Mouse (Mus musculus) stomach, embryonic 14.5 days (tissue): ENCODE data around the gene Dapk1. TPM values are rescaled to one million over a fixed set of nuclear protein-coding genes. Genes with fewer than 3 reads are reported as not detected.

Experiments
- ATAC-seq: fragments of 200-750 bp; cut with Nextera tagmentation; 2 replicates; pipeline ENCODE4 v1.8.0; 2017; ENCODE audit warnings: low read depth, moderate TSS enrichment; ENCODE audit not compliant: insufficient number of reproducible peaks, insufficient read depth, low FRiP score
- H3K27ac ChIP-seq: fragments of 300-500 bp; sonication (generic); 2 replicates; pipeline ENCODE4 v1.5.1; 2014; ENCODE audit warnings: mild to moderate bottlenecking, low read length, moderate library complexity, mixed read lengths
- H3K27me3 ChIP-seq: fragments of 300-500 bp; sonication (generic); 2 replicates; pipeline ENCODE4 v1.6.1; 2014; ENCODE audit warnings: low read length, control low read depth, mixed read lengths; ENCODE audit not compliant: control insufficient read depth, insufficient read depth
- H3K36me3 ChIP-seq: fragments of 300-500 bp; sonication (generic); 2 replicates; pipeline ENCODE4 v1.6.1; 2014; ENCODE audit warnings: mild to moderate bottlenecking, control low read depth, low read length, moderate library complexity, mixed read lengths; ENCODE audit not compliant: control insufficient read depth, insufficient read depth
- H3K4me1 ChIP-seq: fragments of 300-500 bp; sonication (generic); 2 replicates; pipeline ENCODE4 v1.6.1; 2014; ENCODE audit warnings: low read length, control low read depth, mixed read lengths; ENCODE audit not compliant: control insufficient read depth, insufficient read depth
- H3K4me2 ChIP-seq: fragments of 300-500 bp; sonication (generic); replicated peaks from 2 replicates; pipeline ENCODE4 v1.6.1; 2014; ENCODE audit warnings: low read depth, low read length, control low read depth
- H3K4me3 ChIP-seq: fragments of 300-500 bp; sonication (generic); 2 replicates; pipeline ENCODE4 v1.5.1; 2014; ENCODE audit warnings: low read depth, low read length, control low read depth
- H3K9ac ChIP-seq: fragments of 300-500 bp; sonication (generic); replicated peaks from 2 replicates; pipeline ENCODE4 v1.6.1; 2014; ENCODE audit warnings: low read depth, mild to moderate bottlenecking, control low read depth, low read length, moderate library complexity, mixed read lengths
- H3K9me3 ChIP-seq: fragments of 300-500 bp; sonication (generic); 2 replicates; pipeline ENCODE4 v1.6.1; 2016; ENCODE audit warnings: low read depth, low read length, control low read depth; ENCODE audit not compliant: control insufficient read depth
- WGBS: fragments of 180-500 bp; shearing (Covaris S2); extraction: QIAGEN DNeasy Blood & Tissue Kit; methylation state at CpG from one replicate; pipeline ENCODE4 v1.1.7; 2014; 5-methylcytosine and 5-hydroxymethylcytosine counted together
- polyA plus RNA-seq: library from polyadenylated mRNA; unstranded; fragments of >200 nt; fragmentation: Nextera tagmentation; extraction: Ambion mirVana; gene quantifications from 2 replicates; pipeline ENCODE4 v1.2.1, GENCODE M21; 2014

Gene Dapk1
- polyA plus RNA-seq, 1 experiment from 2014 or later, result 21.6 TPM

GRCm38 (mm10) chr13:60640420-60640819, 38.7 kb downstream of the Dapk1 start:
- H3K9ac ChIP-seq, result no peak overlapping the region
- no peak overlapping the region for H3K27ac ChIP-seq
- ATAC-seq, result no peak
- H3K27me3 ChIP-seq, result no peaks in the 10 kb centered on the region
- H3K4me3 ChIP-seq, result no peak overlapping the region
- H3K36me3 ChIP-seq, result no peaks in the 10 kb centered on the region
- no peak overlapping the region for H3K4me2 ChIP-seq
- 94% methylated on average over 7 of the region's 7 CpGs for WGBS
- H3K4me1 ChIP-seq, result no peaks in the 10 kb centered on the region
- no peaks in the 10 kb centered on the region for H3K9me3 ChIP-seq

DNA sequence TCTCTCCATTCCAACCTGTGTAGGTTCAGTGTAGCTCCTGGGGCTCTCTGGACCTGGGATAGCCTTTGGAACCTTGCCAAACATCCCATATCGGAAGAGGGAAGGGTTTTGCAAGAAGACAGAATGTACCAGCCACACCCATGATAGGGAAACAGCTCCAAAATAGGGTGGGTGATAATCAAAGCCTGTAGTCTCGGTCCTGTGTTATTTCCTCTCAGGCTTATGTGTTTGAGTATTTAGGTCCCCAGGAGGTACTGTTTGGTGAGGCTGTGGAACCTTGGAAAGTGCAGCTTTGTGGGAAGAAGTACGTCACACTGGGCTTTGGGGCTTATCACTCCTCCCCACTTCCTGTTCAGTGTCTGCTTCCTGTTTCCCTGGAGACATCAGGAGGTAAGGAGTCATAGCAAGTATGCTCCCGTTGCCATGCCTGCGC, 42.7 kb downstream of the Dapk1 start:
- H3K4me1 ChIP-seq, result no peaks in the 10 kb centered on the region
- ATAC-seq, result no peak
- no peak overlapping the region for H3K4me2 ChIP-seq
- 69% methylated on average over 5 of the region's 5 CpGs for WGBS
- no peaks in the 10 kb centered on the region for H3K27me3 ChIP-seq
- H3K36me3 ChIP-seq, result no peaks in the 10 kb centered on the region
- H3K4me3 ChIP-seq, result no peak overlapping the region
- H3K9me3 ChIP-seq, result no peaks in the 10 kb centered on the region
- H3K9ac ChIP-seq, result no peak overlapping the region
- no peak overlapping the region for H3K27ac ChIP-seq

DNA sequence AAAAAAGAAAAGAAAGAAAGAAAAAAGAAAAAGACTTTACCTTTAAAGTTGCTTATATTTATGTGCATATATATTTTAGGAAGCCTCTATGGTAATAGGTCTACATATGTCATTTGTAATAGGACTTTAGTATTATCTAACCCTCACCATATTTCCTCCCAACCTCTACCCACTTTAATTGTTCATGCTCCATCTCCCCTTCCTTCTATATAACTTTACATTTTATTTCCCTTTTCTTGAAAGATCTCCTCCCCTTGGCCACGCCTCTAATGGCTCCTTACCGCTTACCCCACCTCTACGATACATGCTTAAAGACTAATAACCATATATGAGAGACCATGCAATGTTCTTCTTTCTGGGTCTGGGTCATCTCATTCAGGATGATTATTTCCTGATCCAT, 45.0 kb downstream of the Dapk1 start:
- Histone ChIP-seq H3K9me3 (no peaks in the 10 kb centered on the region), H3K4me1 (no peaks in the 10 kb centered on the region), H3K4me3 (no peak overlapping the region), H3K27me3 (no peaks in the 10 kb centered on the region), H3K4me2 (no peak overlapping the region), H3K9ac (no peak overlapping the region), H3K36me3 (no peaks in the 10 kb centered on the region), H3K27ac (no peak overlapping the region)
- 94% methylated on average over 3 of the region's 3 CpGs for WGBS
- ATAC-seq, result no peak

DNA sequence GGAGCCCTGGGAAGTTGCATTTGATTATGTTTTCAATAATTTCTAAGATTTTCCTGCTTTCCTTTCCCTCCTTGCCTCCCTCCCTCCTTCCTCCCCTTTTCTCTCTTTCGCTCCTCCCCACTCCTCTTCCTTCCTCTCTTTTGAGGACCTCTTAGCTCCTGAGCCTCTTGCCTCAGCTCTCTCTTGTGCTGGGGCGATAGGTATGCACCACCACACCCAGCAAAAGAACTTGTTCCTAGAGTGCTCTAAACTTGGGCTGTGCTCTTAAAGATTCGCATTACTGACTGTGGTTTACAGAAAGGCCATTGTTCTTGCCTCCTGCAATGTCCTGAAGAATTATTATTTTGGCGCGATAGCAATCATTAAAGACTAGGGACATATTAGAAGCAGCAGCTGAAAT, 46.6 kb downstream of the Dapk1 start:
- no peaks in the 10 kb centered on the region for H3K9me3 ChIP-seq
- H3K36me3 ChIP-seq, result no peaks in the 10 kb centered on the region
- no peaks in the 10 kb centered on the region for H3K4me1 ChIP-seq
- no peak for ATAC-seq
- H3K4me3 ChIP-seq, result no peak overlapping the region
- H3K27ac ChIP-seq, result no peak overlapping the region
- 92% methylated on average over 5 of the region's 5 CpGs for WGBS
- H3K27me3 ChIP-seq, result no peaks in the 10 kb centered on the region
- H3K4me2 ChIP-seq, result no peak overlapping the region
- no peak overlapping the region for H3K9ac ChIP-seq

DNA sequence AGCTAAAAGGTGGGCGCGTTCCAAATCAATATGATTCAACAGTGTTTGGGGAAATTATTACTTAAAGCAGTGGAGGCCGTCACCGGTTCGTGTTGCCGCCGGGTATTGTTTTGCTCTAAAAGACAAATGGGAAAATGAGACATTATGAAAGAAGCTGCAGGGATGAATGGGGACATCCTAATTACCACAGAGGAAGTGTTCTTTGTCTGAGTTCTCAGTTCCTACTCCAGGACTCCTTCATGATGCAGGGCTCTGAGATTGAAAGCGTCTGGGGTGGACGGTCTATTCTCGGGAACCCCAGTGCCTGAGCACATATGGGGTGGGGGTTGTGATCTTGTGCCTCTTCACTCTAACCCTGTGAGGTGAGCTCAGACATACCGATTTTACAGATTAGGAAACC, 48.3 kb downstream of the Dapk1 start:
- Histone ChIP-seq H3K4me1 (no peaks in the 10 kb centered on the region), H3K27ac (no peak overlapping the region), H3K9me3 (no peaks in the 10 kb centered on the region), H3K4me2 (no peak overlapping the region), H3K27me3 (no peaks in the 10 kb centered on the region), H3K4me3 (no peak overlapping the region), H3K36me3 (no peaks in the 10 kb centered on the region), H3K9ac (no peak overlapping the region)
- WGBS, result 85% methylated on average over 11 of the region's 11 CpGs
- ATAC-seq, result no peak

GRCm38 (mm10) chr13:60654017-60654565, 52.3 kb downstream of the Dapk1 start:
- H3K4me2 ChIP-seq, result no peak overlapping the region
- ATAC-seq, result no peak
- no peak overlapping the region for H3K9ac ChIP-seq
- no peak overlapping the region for H3K27ac ChIP-seq
- no peaks in the 10 kb centered on the region for H3K36me3 ChIP-seq
- WGBS, result 77% methylated on average over 2 of the region's 2 CpGs
- H3K27me3 ChIP-seq, result no peaks in the 10 kb centered on the region
- H3K9me3 ChIP-seq, result no peaks in the 10 kb centered on the region
- H3K4me3 ChIP-seq, result no peak overlapping the region
- no peaks in the 10 kb centered on the region for H3K4me1 ChIP-seq

GRCm38 (mm10) chr13:60655246-60655645, 53.5 kb downstream of the Dapk1 start:
- WGBS, result 90% methylated on average over 3 of the region's 3 CpGs
- Histone ChIP-seq H3K9me3 (no peaks in the 10 kb centered on the region), H3K4me1 (no peaks in the 10 kb centered on the region), H3K9ac (no peak overlapping the region), H3K4me3 (no peak overlapping the region), H3K36me3 (no peaks in the 10 kb centered on the region), H3K4me2 (no peak overlapping the region), H3K27me3 (no peaks in the 10 kb centered on the region), H3K27ac (no peak overlapping the region)
- ATAC-seq, result no peak

DNA sequence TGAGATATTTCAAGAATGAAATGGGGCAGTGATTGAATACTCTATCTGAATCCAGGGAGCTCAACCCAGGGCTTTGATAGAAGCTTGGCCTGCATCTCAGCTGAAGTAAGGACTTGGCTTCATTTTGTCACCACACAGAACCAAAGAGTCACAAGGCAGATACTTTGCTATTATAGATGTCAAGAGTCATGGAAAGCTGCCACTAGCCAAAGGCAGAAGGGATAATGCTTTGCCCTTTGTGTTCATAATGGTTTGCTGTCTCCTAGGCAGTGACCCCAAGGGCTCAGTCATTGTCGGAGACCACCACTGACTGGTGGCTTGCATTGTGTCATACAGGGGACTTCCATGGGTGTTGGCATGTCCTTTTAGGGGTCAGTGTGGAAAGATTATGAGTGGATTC, 57.9 kb downstream of the Dapk1 start:
- no peaks in the 10 kb centered on the region for H3K9me3 ChIP-seq
- H3K36me3 ChIP-seq, result no peaks in the 10 kb centered on the region
- H3K4me2 ChIP-seq, result no peak overlapping the region
- H3K27me3 ChIP-seq, result no peaks in the 10 kb centered on the region
- ATAC-seq, result no peak
- no peak overlapping the region for H3K4me3 ChIP-seq
- H3K4me1 ChIP-seq, result no peaks in the 10 kb centered on the region
- WGBS, result 80% methylated on average over 1 of the region's 1 CpGs
- H3K27ac ChIP-seq, result no peak overlapping the region
- H3K9ac ChIP-seq, result no peak overlapping the region

DNA sequence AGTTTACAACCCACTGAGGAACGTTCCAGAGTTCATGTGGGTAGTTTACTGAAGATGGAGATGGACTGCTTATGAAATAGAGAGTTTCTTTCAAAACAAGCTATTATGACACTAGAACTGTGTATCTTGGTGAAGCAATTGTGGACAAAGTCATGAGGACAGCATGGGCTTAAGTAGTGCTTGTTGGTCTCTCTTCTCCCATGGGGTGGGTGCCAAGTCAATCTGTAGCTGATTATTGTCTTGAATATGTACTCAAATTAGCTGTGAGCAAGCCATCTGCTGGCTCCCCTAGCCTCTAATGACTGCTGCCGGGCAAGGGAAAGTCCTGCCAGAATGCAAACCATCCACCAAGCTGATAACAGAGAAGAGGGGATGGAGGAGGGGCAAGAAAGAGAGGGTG, 58.3 kb downstream of the Dapk1 start:
- no peak overlapping the region for H3K9ac ChIP-seq
- no peak overlapping the region for H3K4me2 ChIP-seq
- H3K4me1 ChIP-seq, result no peaks in the 10 kb centered on the region
- H3K27me3 ChIP-seq, result no peaks in the 10 kb centered on the region
- ATAC-seq, result no peak
- no peaks in the 10 kb centered on the region for H3K36me3 ChIP-seq
- no peak overlapping the region for H3K27ac ChIP-seq
- 61% methylated on average over 2 of the region's 2 CpGs for WGBS
- H3K9me3 ChIP-seq, result no peaks in the 10 kb centered on the region
- H3K4me3 ChIP-seq, result no peak overlapping the region
